Mouse (Mus musculus) left cerebral cortex, adult 2 months (tissue): ENCODE measurements around the gene Cdkn3. TPM values are rescaled to one million over a fixed set of nuclear protein-coding genes. Genes with fewer than 3 reads are reported as not detected.
"Not testable (repeated sequence)": the region's sequence is repeated elsewhere in the genome, so short reads cannot be mapped to it uniquely, and the experiment has no call there.

ENCODE experiments used
- DNase-seq, 2 experiments: peaks; one replicate each; pipeline ENCODE4 v3.0.0; 2021 to 2022; ENCODE audit warnings: low spot score in 2 of 2, mixed read lengths in 1 of 2; ENCODE audit errors: extremely low spot score in 1 of 2
- H3K27ac ChIP-seq: fragments of 200-600 bp; 2 replicates; pipeline ENCODE4 v1.8.1; 2022
- H3K4me3 ChIP-seq: fragments of 200-600 bp; 2 replicates; pipeline ENCODE4 v1.8.1; 2022
- CTCF ChIP-seq: fragments of 200-600 bp; IDR thresholded peaks from 2 replicates; pipeline ENCODE4 v1.8.1; 2022; ENCODE audit warnings: antibody characterized with exemption, mild to moderate bottlenecking, moderate library complexity
- intact Hi-C: fragments of 180-260 bp; cut with DNase I; formaldehyde crosslinking; loops from one replicate; pipeline ENCODE4 v1.15.1; 2025
- long read RNA-seq, 2 experiments: library from polyadenylated mRNA; stranded (forward); transcript quantifications; one replicate each; pipeline ENCODE4 v2.0.0; 2021; ENCODE audit warnings: borderline mapping rate in 2 of 2
- total RNA-seq, 2 experiments: library from RNA; stranded (reverse); gene quantifications; 2 replicates each; pipeline ENCODE4 v1.2.3; 2021

Gene Cdkn3
- 1 to 10 TPM; 1.1 to 1.2 TPM for total RNA-seq
- long read RNA-seq, experiment 1, partial matches to known transcripts: 0 of 2 reads
- long read RNA-seq, experiment 1, other reads (novel, unspliced or antisense): 2 of 2 reads
- long read RNA-seq, experiment 2, partial matches to known transcripts: 0 of 1 reads
- long read RNA-seq, experiment 2, other reads (novel, unspliced or antisense): 1 of 1 reads

GRCm38 (mm10) chr14:46760355-46761029 is at the start of gene Cdkn3:
Gene Cdkn3, plus strand, starts transcription at chr14:46760541.
- TF ChIP-seq CTCF: no peak; the same call in 1 of the 2 replicates
- intact Hi-C loops: no loop called here
- DNase-seq: peak; percentile 76 to 86
- Histone ChIP-seq H3K4me3 (peak within 1 kb of the TSS; percentile 64), H3K27ac (no peak within 1 kb of the TSS)

- no peak overlapping the region for H3K27ac ChIP-seq
- no peak for TF ChIP-seq CTCF
- intact Hi-C loops: no loop called here
- no peak for DNase-seq
- no peak overlapping the region for H3K4me3 ChIP-seq
These were observed 41.8 kb upstream of the Cdkn3 start for GRCm38 (mm10) chr14:46718483-46718922.

GRCm38 (mm10) chr14:46722031-46722430 is 38.3 kb upstream of the Cdkn3 start:
- DNase-seq: no peak
- intact Hi-C loops: loop anchor here (5.0 to 10.0 kb wide), 4 partner anchors 155 to 1297 kb away; no protein-coding TSS in a partner anchor
- TF ChIP-seq CTCF: peak; percentile 46
- Histone ChIP-seq H3K4me3 (no peak overlapping the region), H3K27ac (no peak overlapping the region)

GRCm38 (mm10) chr14:46723828-46724227 is 36.5 kb upstream of the Cdkn3 start:
- peak; percentile 72 for TF ChIP-seq CTCF
- H3K27ac ChIP-seq: no peak overlapping the region
- no peak overlapping the region for H3K4me3 ChIP-seq
- DNase-seq: no peak
- intact Hi-C loops: loop anchor here (1.0 to 10.0 kb wide), 6 partner anchors 157 to 1299 kb away; no protein-coding TSS in a partner anchor

GRCm38 (mm10) chr14:46724941-46725340 is 35.4 kb upstream of the Cdkn3 start:
- no peak for TF ChIP-seq CTCF
- no peak overlapping the region for H3K27ac ChIP-seq
- DNase-seq: no peak
- intact Hi-C loops: loop anchor here (1.0 to 10.0 kb wide), 6 partner anchors 158 to 1300 kb away; no protein-coding TSS in a partner anchor
- H3K4me3 ChIP-seq: no peak overlapping the region

- no peak overlapping the region for H3K27ac ChIP-seq
- intact Hi-C loops: loop anchor here (2.0 to 10.0 kb wide), 3 partner anchors 851 to 1301 kb away; no protein-coding TSS in a partner anchor
- no peak overlapping the region for H3K4me3 ChIP-seq
- no peak for DNase-seq
- TF ChIP-seq CTCF: peak; percentile 50
These were observed 34.6 kb upstream of the Cdkn3 start for GRCm38 (mm10) chr14:46725743-46726142.

GRCm38 (mm10) chr14:46734262-46734661 is 26.1 kb upstream of the Cdkn3 start:
- DNase-seq: no peak
- no peak overlapping the region for H3K27ac ChIP-seq
- no peak overlapping the region for H3K4me3 ChIP-seq
- TF ChIP-seq CTCF: no peak
- intact Hi-C loops: no loop called here

- no peak for DNase-seq
- no peak overlapping the region for H3K27ac ChIP-seq
- H3K4me3 ChIP-seq: no peak overlapping the region
- intact Hi-C loops: no loop called here
- TF ChIP-seq CTCF: no peak
These were observed 25.4 kb upstream of the Cdkn3 start for GRCm38 (mm10) chr14:46734761-46735455.

- intact Hi-C loops: no loop called here
- TF ChIP-seq CTCF: no peak
- Histone ChIP-seq H3K4me3 (no peak overlapping the region), H3K27ac (no peak overlapping the region)
- no peak for DNase-seq
These were observed 24.0 kb upstream of the Cdkn3 start for GRCm38 (mm10) chr14:46736366-46736765.

- H3K27ac ChIP-seq, intact Hi-C loops, DNase-seq, H3K4me3 ChIP-seq: not testable (repeated sequence)
These were observed 23.0 kb upstream of the Cdkn3 start for GRCm38 (mm10) chr14:46737346-46737745.

- no peak for DNase-seq
- intact Hi-C loops: no loop called here
- Histone ChIP-seq H3K27ac (no peak overlapping the region), H3K4me3 (no peak overlapping the region)
- TF ChIP-seq CTCF: no peak
These were observed 17.7 kb upstream of the Cdkn3 start for GRCm38 (mm10) chr14:46742674-46743073.

GRCm38 (mm10) chr14:46745413-46745812 is 14.9 kb upstream of the Cdkn3 start:
- DNase-seq: no peak
- intact Hi-C loops: no loop called here
- no peak overlapping the region for H3K27ac ChIP-seq
- TF ChIP-seq CTCF: no peak
- no peak overlapping the region for H3K4me3 ChIP-seq

GRCm38 (mm10) chr14:46754371-46754770 is 6.0 kb upstream of the Cdkn3 start:
- DNase-seq, intact Hi-C loops, H3K27ac ChIP-seq, H3K4me3 ChIP-seq: not testable (repeated sequence)
